Comparison of ENCODE assay signal across 8 mouse cellular contexts in the genomic region with DNA sequence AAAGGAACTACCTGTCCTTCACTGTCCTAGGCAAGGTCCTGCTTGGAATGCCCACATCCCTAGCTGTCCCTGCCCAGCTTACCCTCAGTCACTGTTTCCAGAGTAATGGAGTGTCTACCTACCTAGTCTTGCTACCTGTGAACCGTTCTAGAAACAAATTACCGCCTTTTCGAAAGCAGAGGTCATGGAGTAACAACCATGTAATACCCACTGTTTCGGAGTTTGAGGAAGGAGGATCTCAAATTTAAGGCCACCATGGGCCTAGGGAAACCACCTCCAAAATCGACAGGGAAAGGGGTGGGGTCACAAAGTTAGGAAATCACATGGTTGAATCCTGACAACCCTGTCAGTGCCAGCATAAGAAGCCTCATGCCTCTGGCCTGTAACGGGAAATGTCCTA. TPM values are rescaled to one million over a fixed set of nuclear protein-coding genes. Genes with fewer than 3 reads are reported as not detected.
A peak's percentile ranks its signal among the peaks of the same experiment; 100 is the strongest.
DNase-seq lines count a peak whose midpoint lies in the region; ATAC-seq and TF ChIP-seq lines count a peak whose summit lies in the region.

No protein-coding gene starts in this region.

- peak overlapping the region; percentile 86 for H3K4me2 ChIP-seq in kidney, embryonic 14.5 days (replicated peaks; ENCODE audit: low read depth, low read length)
- H3K4me2 ChIP-seq in embryonic facial prominence, embryonic 11.5 days (ENCODE audit: low read depth, low read length), result peak overlapping the region; percentile 94; the same call in 1 of the 2 replicates
- H3K4me2 ChIP-seq in hindbrain, embryonic 15.5 days, result peak overlapping the region; percentile 69
- H3K4me2 ChIP-seq in midbrain, embryonic 14.5 days (ENCODE audit: low read length), result peak overlapping the region; percentile 73

- peaks cover 10% of the 10 kb centered on the region for H3K4me1 ChIP-seq in kidney, embryonic 14.5 days (ENCODE audit: control insufficient read depth, insufficient read depth, low read length)
- peaks cover 3% of the 10 kb centered on the region; the same call in 1 of the 2 replicates for H3K4me1 ChIP-seq in kidney, adult 2 months (ENCODE audit: control insufficient read depth, insufficient read depth, low read length)
- no peaks in the 10 kb centered on the region for H3K4me1 ChIP-seq in embryonic facial prominence, embryonic 11.5 days (ENCODE audit: control insufficient read depth, insufficient read depth, low read length)
- H3K4me1 ChIP-seq in hindbrain, embryonic 15.5 days (replicated peaks), result peaks cover 33% of the 10 kb centered on the region
- H3K4me1 ChIP-seq in midbrain, embryonic 14.5 days (ENCODE audit: control insufficient read depth, insufficient read depth, low read length), result peaks cover 12% of the 10 kb centered on the region
- no peaks in the 10 kb centered on the region; the same call in none of the 2 replicates for H3K4me1 ChIP-seq in cerebellum, adult 2 months (ENCODE audit: control insufficient read depth, insufficient read depth, low read length)

- H3K27ac ChIP-seq in kidney, embryonic 14.5 days (ENCODE audit: low read depth, low read length), result no peak overlapping the region; the same call in 1 of the 2 replicates
- H3K27ac ChIP-seq in kidney, adult 2 months (ENCODE audit: insufficient read depth, low read depth, low read length), result no peak overlapping the region
- H3K27ac ChIP-seq in embryonic facial prominence, embryonic 11.5 days (replicated peaks; ENCODE audit: low read depth, low read length), result no peak overlapping the region
- H3K27ac ChIP-seq in hindbrain, embryonic 15.5 days (replicated peaks), result peak overlapping the region; percentile 94
- peak overlapping the region; percentile 97 for H3K27ac ChIP-seq in midbrain, embryonic 14.5 days (replicated peaks; ENCODE audit: low read depth, low read length)
- H3K27ac ChIP-seq in cerebellum, adult 2 months (ENCODE audit: insufficient read depth, low read length), result no peak overlapping the region

- no peaks in the 10 kb centered on the region for H3K27me3 ChIP-seq in kidney, embryonic 14.5 days (ENCODE audit: control insufficient read depth, insufficient read depth, low read length)
- H3K27me3 ChIP-seq in kidney, adult 2 months (replicated peaks; ENCODE audit: control insufficient read depth, insufficient read depth, low read length), result no peaks in the 10 kb centered on the region
- no peaks in the 10 kb centered on the region for H3K27me3 ChIP-seq in embryonic facial prominence, embryonic 11.5 days (ENCODE audit: control insufficient read depth, insufficient read depth, low read length)
- H3K27me3 ChIP-seq in hindbrain, embryonic 15.5 days, result no peaks in the 10 kb centered on the region
- H3K27me3 ChIP-seq in midbrain, embryonic 14.5 days (ENCODE audit: control insufficient read depth, insufficient read depth, low read length), result no peaks in the 10 kb centered on the region
- no peaks in the 10 kb centered on the region for H3K27me3 ChIP-seq in cerebellum, adult 2 months (ENCODE audit: control insufficient read depth, insufficient read depth, low read length)

- H3K4me3 ChIP-seq in kidney, embryonic 14.5 days (ENCODE audit: low read length), result peak overlapping the region; percentile 62; the same call in 1 of the 2 replicates
- no peak overlapping the region for H3K4me3 ChIP-seq in kidney, adult 2 months (ENCODE audit: insufficient read depth, low read depth, low read length)
- H3K4me3 ChIP-seq in embryonic facial prominence, embryonic 11.5 days (ENCODE audit: low read depth, low read length), result peak overlapping the region; percentile 64
- peak overlapping the region; percentile 60 for H3K4me3 ChIP-seq in hindbrain, embryonic 15.5 days
- peak overlapping the region; percentile 70; the same call in 1 of the 2 replicates for H3K4me3 ChIP-seq in midbrain, embryonic 14.5 days (replicated peaks; ENCODE audit: low read depth, low read length)
- H3K4me3 ChIP-seq in cerebellum, adult 2 months (replicated peaks; ENCODE audit: insufficient read depth, low read depth, low read length), result no peak overlapping the region

- no peak for DNase-seq in kidney, adult 2 months
- DNase-seq in embryonic facial prominence, embryonic 11.5 days (ENCODE audit: low spot score), result no peak
- no peak for DNase-seq in midbrain, embryonic 14.5 days
- no peak for DNase-seq in cerebellum, adult 2 months
- DNase-seq in Muller cell, postnatal 12 days (ENCODE audit: inconsistent ontology term), result no peak
- no peak for DNase-seq in right cerebral cortex, postnatal 10 days (ENCODE audit: low spot score in 2 of 2)

- no peak for TF ChIP-seq CTCF in kidney, adult 2 months (conservative IDR thresholded peaks at IDR 0.05; ENCODE audit: insufficient read depth, insufficient read length, low read depth, low read length)
- no peak for TF ChIP-seq CTCF in cerebellum, adult 2 months (IDR thresholded peaks at IDR 0.05; ENCODE audit: borderline replicate concordance, insufficient read depth, low read depth, low read length)

- no peak for ATAC-seq in kidney, embryonic 14.5 days (ENCODE audit: low FRiP score, low TSS enrichment)
- no peak for ATAC-seq in embryonic facial prominence, embryonic 11.5 days (replicated peaks; ENCODE audit: insufficient number of reproducible peaks, low FRiP score, low TSS enrichment, low read depth)
- no peak for ATAC-seq in hindbrain, embryonic 15.5 days (ENCODE audit: low FRiP score, low read depth)
- no peak for ATAC-seq in midbrain, embryonic 14.5 days (ENCODE audit: low FRiP score, low TSS enrichment)

- no peak overlapping the region for H3K9ac ChIP-seq in kidney, embryonic 14.5 days (ENCODE audit: low read depth, low read length)
- H3K9ac ChIP-seq in embryonic facial prominence, embryonic 11.5 days (replicated peaks; ENCODE audit: low read length), result no peak overlapping the region
- peak overlapping the region; percentile 81; the same call in 1 of the 2 replicates for H3K9ac ChIP-seq in hindbrain, embryonic 15.5 days
- peak overlapping the region; percentile 90; the same call in 1 of the 2 replicates for H3K9ac ChIP-seq in midbrain, embryonic 14.5 days (replicated peaks; ENCODE audit: low read length)

- H3K9me3 ChIP-seq in kidney, embryonic 14.5 days (ENCODE audit: control insufficient read depth, low read length), result no peaks in the 10 kb centered on the region
- H3K9me3 ChIP-seq in embryonic facial prominence, embryonic 11.5 days (replicated peaks; ENCODE audit: control insufficient read depth, low read length), result no peaks in the 10 kb centered on the region
- H3K9me3 ChIP-seq in hindbrain, embryonic 15.5 days, result no peaks in the 10 kb centered on the region
- H3K9me3 ChIP-seq in midbrain, embryonic 14.5 days (ENCODE audit: control insufficient read depth, low read length), result no peaks in the 10 kb centered on the region

- peaks cover 39% of the 10 kb centered on the region for H3K36me3 ChIP-seq in kidney, embryonic 14.5 days (ENCODE audit: control insufficient read depth, insufficient read depth, low read length)
- H3K36me3 ChIP-seq in kidney, adult 2 months (ENCODE audit: control insufficient read depth, insufficient read depth, low read length), result peaks cover 4% of the 10 kb centered on the region; the same call in 1 of the 2 replicates
- H3K36me3 ChIP-seq in embryonic facial prominence, embryonic 11.5 days (replicated peaks; ENCODE audit: control insufficient read depth, insufficient read depth, low read depth, low read length), result peaks cover 2% of the 10 kb centered on the region
- peaks cover 36% of the 10 kb centered on the region for H3K36me3 ChIP-seq in hindbrain, embryonic 15.5 days
- H3K36me3 ChIP-seq in midbrain, embryonic 14.5 days (ENCODE audit: control insufficient read depth, insufficient read depth, low read length), result peaks cover 47% of the 10 kb centered on the region

- TF ChIP-seq POLR2A in kidney, adult 2 months (IDR thresholded peaks at IDR 0.05; ENCODE audit: low read depth, low read length), result no peak
- no peak for TF ChIP-seq POLR2A in cerebellum, adult 2 months (IDR thresholded peaks at IDR 0.05; ENCODE audit: borderline replicate concordance, insufficient read depth, low read length)

- 34% methylated on average over 6 of the region's 6 CpGs for WGBS in kidney, embryonic 14.5 days
- WGBS in kidney, adult 2 months, result 41% methylated on average over 6 of the region's 6 CpGs
- 35% methylated on average over 6 of the region's 6 CpGs for WGBS in embryonic facial prominence, embryonic 11.5 days
- 41% methylated on average over 6 of the region's 6 CpGs for WGBS in hindbrain, embryonic 15.5 days
- 44% methylated on average over 6 of the region's 6 CpGs for WGBS in midbrain, embryonic 14.5 days
- 41% methylated on average over 6 of the region's 6 CpGs for WGBS in cerebellum, adult 2 months

RNA-seq across cellular contexts. Expression of gene Dhrs13, which starts 0.7 kb away (rescaled TPM):
- 20.3 and 20.4 TPM in 2 replicates for polyA plus RNA-seq in kidney, embryonic 14.5 days (2014; fragmentation: Nextera tagmentation; extraction: Ambion mirVana)
- polyA plus RNA-seq in kidney, adult 2 months (2012; rRNA removed), result 7.1 and 9.3 TPM in 2 replicates
- 17.3 and 19.5 TPM in 2 replicates for polyA plus RNA-seq in embryonic facial prominence, embryonic 11.5 days (2014; fragmentation: Nextera tagmentation; extraction: Ambion mirVana)
- 48.6 and 55.6 TPM in 2 replicates for polyA plus RNA-seq in hindbrain, embryonic 15.5 days (2015; fragmentation: Nextera tagmentation; extraction: Ambion mirVana)
- polyA plus RNA-seq in midbrain, embryonic 14.5 days (2014; fragmentation: Nextera tagmentation; extraction: Ambion mirVana), result 51.3 and 62.5 TPM in 2 replicates
- polyA plus RNA-seq in cerebellum, adult 2 months (2012; rRNA removed), result 18.8 and 19.5 TPM in 2 replicates

RNA-seq across cellular contexts. Expression of gene Flot2, which starts 6.3 kb away (rescaled TPM):
- polyA plus RNA-seq in kidney, embryonic 14.5 days (2014; fragmentation: Nextera tagmentation; extraction: Ambion mirVana), result 25.6 and 45.7 TPM in 2 replicates
- polyA plus RNA-seq in kidney, adult 2 months (2012; rRNA removed), result 95.0 and 96.9 TPM in 2 replicates
- polyA plus RNA-seq in embryonic facial prominence, embryonic 11.5 days (2014; fragmentation: Nextera tagmentation; extraction: Ambion mirVana), result 40.4 and 45.7 TPM in 2 replicates
- polyA plus RNA-seq in hindbrain, embryonic 15.5 days (2015; fragmentation: Nextera tagmentation; extraction: Ambion mirVana), result 103 and 106 TPM in 2 replicates
- 57.4 and 64.8 TPM in 2 replicates for polyA plus RNA-seq in midbrain, embryonic 14.5 days (2014; fragmentation: Nextera tagmentation; extraction: Ambion mirVana)
- 134 and 135 TPM in 2 replicates for polyA plus RNA-seq in cerebellum, adult 2 months (2012; rRNA removed)

RNA-seq across cellular contexts. Expression of gene Eral1, which starts 48.8 kb away (rescaled TPM):
- polyA plus RNA-seq in kidney, embryonic 14.5 days (2014; fragmentation: Nextera tagmentation; extraction: Ambion mirVana), result 35.2 and 40.1 TPM in 2 replicates
- 39.1 and 41.6 TPM in 2 replicates for polyA plus RNA-seq in kidney, adult 2 months (2012; rRNA removed)
- 37.5 and 44.6 TPM in 2 replicates for polyA plus RNA-seq in embryonic facial prominence, embryonic 11.5 days (2014; fragmentation: Nextera tagmentation; extraction: Ambion mirVana)
- 30.9 and 32.5 TPM in 2 replicates for polyA plus RNA-seq in hindbrain, embryonic 15.5 days (2015; fragmentation: Nextera tagmentation; extraction: Ambion mirVana)
- polyA plus RNA-seq in midbrain, embryonic 14.5 days (2014; fragmentation: Nextera tagmentation; extraction: Ambion mirVana), result 33.2 and 35.8 TPM in 2 replicates
- 34.0 and 35.8 TPM in 2 replicates for polyA plus RNA-seq in cerebellum, adult 2 months (2012; rRNA removed)

RNA-seq across cellular contexts. Expression of gene Phf12, which starts 48.8 kb away (rescaled TPM):
- polyA plus RNA-seq in kidney, embryonic 14.5 days (2014; fragmentation: Nextera tagmentation; extraction: Ambion mirVana), result 16.1 and 22.6 TPM in 2 replicates
- 33.0 and 35.7 TPM in 2 replicates for polyA plus RNA-seq in kidney, adult 2 months (2012; rRNA removed)
- 14.5 and 16.6 TPM in 2 replicates for polyA plus RNA-seq in embryonic facial prominence, embryonic 11.5 days (2014; fragmentation: Nextera tagmentation; extraction: Ambion mirVana)
- polyA plus RNA-seq in hindbrain, embryonic 15.5 days (2015; fragmentation: Nextera tagmentation; extraction: Ambion mirVana), result 15.1 and 19.0 TPM in 2 replicates
- polyA plus RNA-seq in midbrain, embryonic 14.5 days (2014; fragmentation: Nextera tagmentation; extraction: Ambion mirVana), result 18.5 and 20.3 TPM in 2 replicates
- 50.1 and 51.9 TPM in 2 replicates for polyA plus RNA-seq in cerebellum, adult 2 months (2012; rRNA removed)

Comparison
In these comparisons a context has a peak if more than half of its experiments do, and no peak if none do; other contexts are left out.
1. H3K4me3 ChIP-seq: peak in kidney, embryonic 14.5 days (single experiment), embryonic facial prominence, embryonic 11.5 days (single experiment), hindbrain, embryonic 15.5 days (single experiment) and midbrain, embryonic 14.5 days (single experiment); none in kidney, adult 2 months (single experiment) and cerebellum, adult 2 months (single experiment).
2. H3K27ac ChIP-seq: peak in hindbrain, embryonic 15.5 days (single experiment) and midbrain, embryonic 14.5 days (single experiment); none in kidney, embryonic 14.5 days (single experiment), kidney, adult 2 months (single experiment), embryonic facial prominence, embryonic 11.5 days (single experiment) and cerebellum, adult 2 months (single experiment).
3. H3K9ac ChIP-seq: peak in hindbrain, embryonic 15.5 days (single experiment) and midbrain, embryonic 14.5 days (single experiment); none in kidney, embryonic 14.5 days (single experiment) and embryonic facial prominence, embryonic 11.5 days (single experiment).
4. Peak in every context shown above with its lines, with median percentiles within 50 percentile points of each other: H3K4me2 ChIP-seq.